Mouse (Mus musculus) lung, adult 2 months (tissue): ENCODE data around the gene Ildr1.

Source experiments
- CTCF ChIP-seq: fragments of 200-500 bp; IDR thresholded peaks from 2 replicates; pipeline ENCODE4 v1.5.1; 2011; ENCODE audit warnings: mild to moderate bottlenecking, low read length, control low read depth; ENCODE audit not compliant: insufficient read depth
- POLR2A ChIP-seq: fragments of 200-500 bp; IDR thresholded peaks from 2 replicates; pipeline ENCODE4 v1.6.1; 2011; ENCODE audit warnings: low read depth, mild to moderate bottlenecking, control low read depth, low read length, borderline replicate concordance; ENCODE audit errors: extremely low read depth

DNA sequence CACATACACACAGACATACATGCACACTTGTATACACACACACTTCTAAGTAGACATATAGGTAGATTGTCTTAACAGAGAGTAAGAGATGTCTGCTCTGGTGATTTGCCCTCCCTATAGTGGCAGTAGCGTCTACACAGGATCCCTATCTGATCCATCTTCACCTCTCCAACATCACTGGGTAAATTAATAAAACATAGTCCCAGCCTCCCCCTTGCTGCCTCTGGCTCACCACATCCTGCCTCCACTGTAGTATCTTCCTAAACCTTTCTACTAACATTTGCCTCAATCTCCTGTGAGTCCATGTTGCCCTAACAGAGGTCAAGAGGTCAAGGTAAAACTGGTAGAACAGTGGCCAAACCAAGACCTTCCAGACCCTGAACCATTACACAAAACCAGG is 38.6 kb upstream of the Ildr1 start:
- TF ChIP-seq CTCF (no peak), POLR2A (no peak)
